Mouse (Mus musculus): ENCODE measurements around the gene Unc45a.

Unc45a gene

DNA sequence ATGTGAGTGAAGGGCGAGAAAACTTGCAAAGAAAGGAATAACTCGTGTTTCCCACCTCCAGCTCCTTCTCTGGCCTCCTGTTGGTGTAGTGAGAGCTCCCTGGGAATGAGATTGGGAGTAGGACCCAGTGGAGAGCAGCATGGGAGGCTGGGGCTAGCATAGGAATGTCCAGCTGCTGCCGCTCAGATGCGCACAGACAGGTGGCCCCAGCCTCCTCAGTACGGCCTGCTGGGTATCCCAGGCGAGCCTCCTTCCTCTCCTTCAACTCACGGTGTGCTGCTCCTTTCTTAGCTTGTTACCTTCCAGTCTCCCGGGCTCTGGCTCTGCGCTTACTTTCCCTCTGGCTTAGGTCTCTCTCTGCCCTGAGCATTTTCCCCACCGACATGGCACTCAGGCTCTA, 60.8 kb downstream of the Unc45a start:
- no peak for DNase-seq

DNA sequence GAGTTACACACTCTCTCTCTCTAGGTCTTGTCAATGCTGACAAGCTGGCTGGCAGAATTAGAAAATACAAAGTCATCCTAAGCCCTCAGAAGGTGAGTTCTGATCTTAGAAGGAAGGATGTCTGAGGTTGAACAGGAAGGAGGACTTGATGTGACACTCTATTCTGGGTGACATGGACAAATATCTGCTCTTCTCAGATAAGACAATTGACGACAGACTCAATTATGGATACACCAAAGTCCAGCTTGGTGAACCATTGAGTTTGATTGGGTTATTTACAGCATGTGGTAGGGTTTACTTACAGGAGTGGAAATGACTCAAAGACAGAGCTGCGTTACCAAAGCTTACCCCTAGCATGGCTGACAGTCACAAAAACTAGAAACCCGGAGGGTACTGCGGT, 64.4 kb downstream of the Unc45a start:
- no peak for DNase-seq
